Mouse (Mus musculus) neural tube, embryonic 13.5 days (tissue): ENCODE data around the gene Rxra. TPM values are rescaled to one million over a fixed set of nuclear protein-coding genes. Genes with fewer than 3 reads are reported as not detected.
A peak's percentile ranks its signal among the peaks of the same experiment; 100 is the strongest.

Source experiments
- ATAC-seq: fragments of 200-750 bp; cut with Nextera tagmentation; 2 replicates; pipeline ENCODE4 v1.8.0; 2017; ENCODE audit warnings: low read depth, mild to moderate bottlenecking, moderate TSS enrichment, moderate library complexity
- H3K27ac ChIP-seq: fragments of 300-500 bp; sonication (generic); replicated peaks from 2 replicates; pipeline ENCODE4 v1.5.1; 2015; ENCODE audit warnings: moderate library complexity, mild to moderate bottlenecking, inconsistent platforms
- H3K27me3 ChIP-seq: fragments of 300-500 bp; sonication (generic); 2 replicates; pipeline ENCODE4 v1.6.1; 2015; ENCODE audit warnings: mild to moderate bottlenecking, inconsistent platforms
- H3K36me3 ChIP-seq: fragments of 300-500 bp; sonication (generic); 2 replicates; pipeline ENCODE4 v1.6.1; 2015; ENCODE audit warnings: mild to moderate bottlenecking, inconsistent platforms
- H3K4me1 ChIP-seq: fragments of 300-500 bp; sonication (generic); replicated peaks from 2 replicates; pipeline ENCODE4 v1.6.1; 2015; ENCODE audit warnings: inconsistent platforms
- H3K4me2 ChIP-seq: fragments of 300-500 bp; sonication (generic); 2 replicates; pipeline ENCODE4 v1.6.1; 2015; ENCODE audit warnings: inconsistent platforms, mild to moderate bottlenecking, moderate library complexity
- H3K4me3 ChIP-seq: fragments of 300-500 bp; sonication (generic); 2 replicates; pipeline ENCODE4 v1.5.1; 2015; ENCODE audit warnings: mild to moderate bottlenecking, inconsistent platforms
- H3K9ac ChIP-seq: fragments of 300-500 bp; sonication (generic); 2 replicates; pipeline ENCODE4 v1.6.1; 2015; ENCODE audit warnings: moderate library complexity, mild to moderate bottlenecking, inconsistent platforms
- H3K9me3 ChIP-seq: fragments of 300-500 bp; sonication (generic); 2 replicates; pipeline ENCODE4 v1.6.1; 2016; ENCODE audit warnings: inconsistent platforms
- WGBS: fragments of 180-500 bp; shearing (Covaris S2); methylation state at CpG from one replicate; pipeline ENCODE4 v1.1.7; 2015; 5-methylcytosine and 5-hydroxymethylcytosine counted together
- polyA plus RNA-seq: library from polyadenylated mRNA; unstranded; fragments of >200 nt; fragmentation: Nextera tagmentation; extraction: Ambion mirVana; gene quantifications from 2 replicates; pipeline ENCODE4 v1.2.1, GENCODE M21; 2015

The Rxra gene
- polyA plus RNA-seq, 1 experiment from 2014 or later = 3.2 TPM

- Histone ChIP-seq H3K36me3 (peaks cover 16% of the 10 kb centered on the region; the same call in 1 of the 2 replicates), H3K4me1 (peaks cover 52% of the 10 kb centered on the region), H3K27ac (peak overlapping the region; percentile 69), H3K27me3 (no peaks in the 10 kb centered on the region), H3K4me2 (0 out of 2 replicates have a peak overlapping the region, but pooled peaks have one; percentile 7), H3K9ac (peak overlapping the region; percentile 47), H3K4me3 (no peak overlapping the region), H3K9me3 (no peaks in the 10 kb centered on the region)
- WGBS = 14% methylated on average over 18 of the region's 18 CpGs
- ATAC-seq = peak; percentile 59
Observed at GRCm38 (mm10) chr2:27745673-27746620, 69.7 kb downstream of the Rxra start.

GRCm38 (mm10) chr2:27746854-27747253 is 70.6 kb downstream of the Rxra start:
- no peaks in the 10 kb centered on the region for H3K9me3 ChIP-seq
- ATAC-seq = no peak
- H3K27me3 ChIP-seq = no peaks in the 10 kb centered on the region
- H3K9ac ChIP-seq = no peak overlapping the region
- H3K4me2 ChIP-seq = no peak overlapping the region
- peaks cover 51% of the 10 kb centered on the region for H3K4me1 ChIP-seq
- H3K4me3 ChIP-seq = no peak overlapping the region
- WGBS = 56% methylated on average over 2 of the region's 2 CpGs
- H3K27ac ChIP-seq = peak overlapping the region; percentile 69; the same call in 1 of the 2 replicates
- H3K36me3 ChIP-seq = peaks cover 12% of the 10 kb centered on the region; the same call in 1 of the 2 replicates

GRCm38 (mm10) chr2:27748984-27749383 is 72.7 kb downstream of the Rxra start:
- Histone ChIP-seq H3K4me2 (no peak overlapping the region), H3K27me3 (no peaks in the 10 kb centered on the region), H3K9me3 (no peaks in the 10 kb centered on the region), H3K9ac (no peak overlapping the region), H3K27ac (no peak overlapping the region), H3K4me3 (no peak overlapping the region), H3K36me3 (peaks cover 11% of the 10 kb centered on the region; the same call in 1 of the 2 replicates), H3K4me1 (peaks cover 48% of the 10 kb centered on the region)
- 87% methylated on average over 11 of the region's 11 CpGs for WGBS
- no peak for ATAC-seq

GRCm38 (mm10) chr2:27750399-27751134 is 74.3 kb downstream of the Rxra start:
- 80% methylated on average over 12 of the region's 12 CpGs for WGBS
- no peaks in the 10 kb centered on the region for H3K27me3 ChIP-seq
- H3K27ac ChIP-seq = no peak overlapping the region
- H3K4me1 ChIP-seq = peaks cover 32% of the 10 kb centered on the region
- no peaks in the 10 kb centered on the region for H3K9me3 ChIP-seq
- H3K4me3 ChIP-seq = no peak overlapping the region
- H3K36me3 ChIP-seq = peaks cover 11% of the 10 kb centered on the region
- no peak for ATAC-seq
- H3K4me2 ChIP-seq = no peak overlapping the region
- no peak overlapping the region for H3K9ac ChIP-seq

- H3K4me3 ChIP-seq = no peak overlapping the region
- 84% methylated on average over 7 of the region's 7 CpGs for whole genome bisulfite sequencing
- peaks cover 27% of the 10 kb centered on the region for H3K4me1 ChIP-seq
- peaks cover 12% of the 10 kb centered on the region for H3K36me3 ChIP-seq
- H3K27ac ChIP-seq = no peak overlapping the region
- H3K9ac ChIP-seq = no peak overlapping the region
- H3K27me3 ChIP-seq = no peaks in the 10 kb centered on the region
- ATAC-seq = no peak
- H3K4me2 ChIP-seq = no peak overlapping the region
- H3K9me3 ChIP-seq = no peaks in the 10 kb centered on the region
Observed at GRCm38 (mm10) chr2:27751135-27751519, 74.9 kb downstream of the Rxra start.

GRCm38 (mm10) chr2:27751803-27752202 is 75.6 kb downstream of the Rxra start:
- no peak for ATAC-seq
- 94% methylated on average over 4 of the region's 4 CpGs for WGBS

GRCm38 (mm10) chr2:27754094-27754493 is 77.9 kb downstream of the Rxra start:
- peaks cover 12% of the 10 kb centered on the region for H3K36me3 ChIP-seq
- H3K4me1 ChIP-seq = peaks cover 30% of the 10 kb centered on the region
- H3K4me3 ChIP-seq = no peak overlapping the region
- no peaks in the 10 kb centered on the region for H3K27me3 ChIP-seq
- no peaks in the 10 kb centered on the region for H3K9me3 ChIP-seq
- no peak overlapping the region for H3K4me2 ChIP-seq
- H3K9ac ChIP-seq = no peak overlapping the region
- no peak for ATAC-seq
- 96% methylated on average over 9 of the region's 9 CpGs for WGBS
- H3K27ac ChIP-seq = no peak overlapping the region

More at GRCm38 (mm10) chr2:27751803-27752202, 75.6 kb downstream of the Rxra start:
- Histone ChIP-seq H3K27me3 (no peaks in the 10 kb centered on the region), H3K9ac (no peak overlapping the region), H3K4me1 (peaks cover 20% of the 10 kb centered on the region), H3K4me2 (no peak overlapping the region), H3K4me3 (no peak overlapping the region), H3K27ac (no peak overlapping the region), H3K9me3 (no peaks in the 10 kb centered on the region), H3K36me3 (peaks cover 19% of the 10 kb centered on the region)

- 91% methylated on average over 13 of the region's 13 CpGs for WGBS
- ATAC-seq = no peak
- Histone ChIP-seq H3K4me3 (no peak overlapping the region), H3K9ac (no peak overlapping the region), H3K27me3 (no peaks in the 10 kb centered on the region), H3K27ac (no peak overlapping the region), H3K36me3 (peaks cover 9% of the 10 kb centered on the region; the same call in 1 of the 2 replicates), H3K9me3 (no peaks in the 10 kb centered on the region), H3K4me1 (peaks cover 25% of the 10 kb centered on the region), H3K4me2 (no peak overlapping the region)
Observed at GRCm38 (mm10) chr2:27755986-27756641, 79.9 kb downstream of the Rxra start.

GRCm38 (mm10) chr2:27758414-27759301 is 82.4 kb downstream of the Rxra start:
- peaks cover 4% of the 10 kb centered on the region; the same call in 1 of the 2 replicates for H3K27me3 ChIP-seq
- H3K4me2 ChIP-seq = no peak overlapping the region
- ATAC-seq = peak; percentile 62
- 54% methylated on average over 20 of the region's 20 CpGs for WGBS
- no peaks in the 10 kb centered on the region for H3K9me3 ChIP-seq
- H3K4me1 ChIP-seq = peaks cover 43% of the 10 kb centered on the region
- H3K9ac ChIP-seq = peak overlapping the region; percentile 53; the same call in 1 of the 2 replicates
- peak overlapping the region; percentile 75 for H3K27ac ChIP-seq
- H3K4me3 ChIP-seq = no peak overlapping the region
- H3K36me3 ChIP-seq = peaks cover 9% of the 10 kb centered on the region; the same call in 1 of the 2 replicates

- H3K9ac ChIP-seq = 0 out of 2 replicates have a peak overlapping the region, but pooled peaks have one; percentile 53
- H3K4me1 ChIP-seq = peaks cover 51% of the 10 kb centered on the region
- no peak overlapping the region for H3K4me2 ChIP-seq
- no peak overlapping the region for H3K4me3 ChIP-seq
- H3K36me3 ChIP-seq = 0 out of 2 replicates have a peak, but pooled peaks cover 9% of the 10 kb centered on the region
- no peak for ATAC-seq
- 88% methylated on average over 14 of the region's 14 CpGs for WGBS
- peaks cover 4% of the 10 kb centered on the region; the same call in 1 of the 2 replicates for H3K27me3 ChIP-seq
- H3K27ac ChIP-seq = peak overlapping the region; percentile 75; the same call in 1 of the 2 replicates
- H3K9me3 ChIP-seq = no peaks in the 10 kb centered on the region
Observed at GRCm38 (mm10) chr2:27759431-27759830, 83.2 kb downstream of the Rxra start.
